Mouse (Mus musculus) right cerebral cortex, postnatal 4 days (tissue): ENCODE data around the gene Vmn1r62.
"Not testable (repeated sequence)": the region's sequence is repeated elsewhere in the genome, so short reads cannot be mapped to it uniquely, and the experiment has no call there.

Source experiments
- DNase-seq: peaks from one replicate; pipeline ENCODE4 v3.0.0-alpha.2; 2022

Vmn1r62 gene

GRCm38 (mm10) chr7:5673331-5673730 lies at the start of gene Vmn1r62:
Gene Vmn1r62 (plus strand): TSS chr7:5673631.
- DNase-seq, result not testable (repeated sequence)
